Mouse (Mus musculus) small intestine, adult 2 months (tissue): ENCODE results near the gene Isl2.

ENCODE experiments used
- CTCF ChIP-seq: fragments of 200-500 bp; IDR thresholded peaks from 2 replicates; pipeline ENCODE4 v1.5.1; 2012; ENCODE audit warnings: low read depth, mild to moderate bottlenecking, control low read depth, inconsistent platforms, low read length, moderate library complexity, mixed read lengths; ENCODE audit not compliant: insufficient replicate concordance, insufficient read length; ENCODE audit errors: extremely low read depth
- POLR2A ChIP-seq: fragments of 200-500 bp; IDR thresholded peaks from 2 replicates; pipeline ENCODE4 v1.6.1; 2012; ENCODE audit warnings: low read depth, mild to moderate bottlenecking, control low read depth, inconsistent platforms, low read length, moderate library complexity

GRCm38 (mm10) chr9:55545556-55546175 lies 7.2 kb downstream of the Isl2 start:
- TF ChIP-seq CTCF (no peak), POLR2A (no peak)
